Mouse (Mus musculus) adrenal gland, postnatal 4 days (tissue): ENCODE measurements around the gene Trappc1. TPM values are rescaled to one million over a fixed set of nuclear protein-coding genes. Genes with fewer than 3 reads are reported as not detected.

Experiments
- DNase-seq, 2 experiments: peaks; one replicate each; pipeline ENCODE4 v3.0.0; 2021 to 2022; ENCODE audit warnings: low spot score in 2 of 2, mixed read lengths in 2 of 2
- total RNA-seq, 2 experiments: library from RNA; stranded (reverse); gene quantifications; 2 replicates each; pipeline ENCODE4 v1.2.3; 2021

Gene Trappc1
- total RNA-seq, 2 experiments from 2014 or later, result 80.3 to 82.5 TPM

- no peak for DNase-seq
Observed at GRCm38 (mm10) chr11:69368356-69369214, 44.8 kb downstream of the Trappc1 start.

- no peak for DNase-seq
Observed at GRCm38 (mm10) chr11:69369215-69369989, 45.6 kb downstream of the Trappc1 start, which contains the start of gene Chd3. Gene Chd3, minus strand, starts transcription at chr11:69369406.

- DNase-seq, result no peak
Observed at GRCm38 (mm10) chr11:69369990-69370816, 46.4 kb downstream of the Trappc1 start.

- no peak for DNase-seq
Observed at GRCm38 (mm10) chr11:69370817-69371215, 47.0 kb downstream of the Trappc1 start.

GRCm38 (mm10) chr11:69371601-69372000 is 47.8 kb downstream of the Trappc1 start:
- DNase-seq, result no peak

GRCm38 (mm10) chr11:69372056-69372779 is 48.4 kb downstream of the Trappc1 start:
- no peak for DNase-seq

- no peak for DNase-seq
Observed at GRCm38 (mm10) chr11:69372780-69373170, 49.0 kb downstream of the Trappc1 start.

- no peak for DNase-seq
Observed at GRCm38 (mm10) chr11:69373223-69373965, 49.6 kb downstream of the Trappc1 start.

Other genes with a start within 250 kb of the Trappc1 start
- gene Vamp2, start 235.5 kb upstream of the Trappc1 start, total RNA-seq, result 100 to 1,000 TPM; 208 to 226 TPM
- 100 to 1,000 TPM in 1 of 2 experiments, 10 to 100 TPM in 1; 99.4 to 130 TPM for gene Per1, start 228.8 kb upstream of the Trappc1 start, total RNA-seq
- gene Hes7, start 203.6 kb upstream of the Trappc1 start, total RNA-seq, result under 1 TPM; 0.51 to 0.59 TPM
- 1 to 10 TPM; 1.3 to 1.4 TPM for gene 9130213A22Rik, start 201.4 kb upstream of the Trappc1 start, total RNA-seq
- gene Aloxe3, start 198.1 kb upstream of the Trappc1 start, total RNA-seq, result under 1 TPM; 0.67 to 0.73 TPM
- not detected for gene Alox12b, start 167.0 kb upstream of the Trappc1 start, total RNA-seq
- gene Alox8, start 126.1 kb upstream of the Trappc1 start, total RNA-seq, result under 1 TPM in 1 of 2 experiments, not detected in 1; 0.08 TPM
- not detected for gene Gucy2e, start 86.9 kb upstream of the Trappc1 start, total RNA-seq
- 10 to 100 TPM; 17.4 to 17.8 TPM for gene Cntrob, start 205 bp upstream of the Trappc1 start, total RNA-seq
- 10 to 100 TPM in 1 of 2 experiments, 1 to 10 TPM in 1; 9.7 to 10.4 TPM for gene Kcnab3, start 2.3 kb downstream of the Trappc1 start, total RNA-seq
- 10 to 100 TPM in 1 of 2 experiments, 1 to 10 TPM in 1; 9.4 to 10.6 TPM for gene Rnf227, start 16.5 kb downstream of the Trappc1 start, total RNA-seq
- 100 to 1,000 TPM; 164 to 190 TPM for gene Chd3, start 45.4 kb downstream of the Trappc1 start, total RNA-seq
- gene Naa38, start 71.5 kb downstream of the Trappc1 start, total RNA-seq, result 100 to 1,000 TPM; 118 to 129 TPM
- gene Cyb5d1, start 71.7 kb downstream of the Trappc1 start, total RNA-seq, result 10 to 100 TPM; 42.0 to 44.3 TPM
- gene Tmem88, start 74.3 kb downstream of the Trappc1 start, total RNA-seq, result 10 to 100 TPM; 23.4 to 27.2 TPM
- 10 to 100 TPM; 48.7 to 52.5 TPM for gene Kdm6b, start 89.7 kb downstream of the Trappc1 start, total RNA-seq
- 1 to 10 TPM; 1.1 to 1.7 TPM for gene Dnah2, start 225.1 kb downstream of the Trappc1 start, total RNA-seq
- 1 to 10 TPM; 9.4 to 9.6 TPM for gene Efnb3, start 236.2 kb downstream of the Trappc1 start, total RNA-seq